ENCODE assay signal across 7 mouse cellular contexts in the genomic region with DNA sequence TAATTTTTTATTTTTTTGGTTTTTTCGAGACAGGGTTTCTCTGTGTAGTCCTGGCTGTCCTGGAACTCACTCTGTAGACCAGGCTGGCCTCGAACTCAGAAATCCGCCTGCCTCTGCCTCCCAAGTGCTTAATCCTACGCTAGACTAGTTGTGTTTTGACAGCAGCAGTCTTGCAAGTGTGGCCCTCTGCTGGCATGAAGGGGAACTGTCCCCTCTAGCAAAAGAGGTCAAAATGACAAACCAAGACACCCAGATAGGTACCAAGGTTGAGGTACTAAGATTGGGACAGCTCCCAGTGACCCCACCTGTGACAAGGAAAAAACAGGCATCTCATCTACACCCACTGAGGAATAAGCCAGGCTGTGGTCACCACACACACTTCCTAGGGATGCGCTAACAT. TPM values are rescaled to one million over a fixed set of nuclear protein-coding genes. Genes with fewer than 3 reads are reported as not detected.
A peak's percentile ranks its signal among the peaks of the same experiment; 100 is the strongest.
DNase-seq lines count a peak whose midpoint lies in the region; ATAC-seq and TF ChIP-seq lines count a peak whose summit lies in the region.
"Not testable (repeated sequence)": the region's sequence is repeated elsewhere in the genome, so short reads cannot be mapped to it uniquely, and the experiment has no call there.

No protein-coding gene starts in this region.

- not testable (repeated sequence) for H3K4me1 ChIP-seq in G1E (ENCODE audit: insufficient read depth, low read depth, low read length); kidney, adult 2 months (ENCODE audit: control insufficient read depth, insufficient read depth, low read length); lung, adult 2 months (ENCODE audit: control insufficient read depth, insufficient read depth, low read length); testis, adult 2 months (ENCODE audit: control insufficient read depth, insufficient read depth, low read length)

- ATAC-seq in G1E (ENCODE audit: extremely low read depth, insufficient number of reproducible peaks, low FRiP score, poor library complexity, severe bottlenecking) = not testable (repeated sequence)
- ATAC-seq in erythroblast, adult 5-6 weeks (replicated peaks; ENCODE audit: low FRiP score, poor library complexity, severe bottlenecking) = peak; percentile 62

- peak; percentile 62; the same call in 1 of the 2 replicates for TF ChIP-seq CTCF in G1E (IDR thresholded peaks at IDR 0.05; ENCODE audit: low read depth, low read length)
- peak; percentile 38; the same call in 1 of the 2 replicates for TF ChIP-seq CTCF in brain, embryonic 14.5 days (IDR thresholded peaks at IDR 0.05; ENCODE audit: borderline replicate concordance, extremely low read depth, insufficient read depth, insufficient read length)
- TF ChIP-seq CTCF in kidney, adult 2 months (conservative IDR thresholded peaks at IDR 0.05; ENCODE audit: insufficient read depth, insufficient read length, low read depth, low read length) = peak; percentile 67
- TF ChIP-seq CTCF in lung, adult 2 months (IDR thresholded peaks at IDR 0.05; ENCODE audit: insufficient read depth, low read length) = peak; percentile 65
- TF ChIP-seq CTCF in testis, adult 2 months (IDR thresholded peaks at IDR 0.05; ENCODE audit: control insufficient read depth, insufficient read depth, insufficient replicate concordance, low read depth, low read length) = peak; percentile 23; the same call in 1 of the 2 replicates

- not testable (repeated sequence) for H3K9me3 ChIP-seq in G1E (replicated peaks)

- not testable (repeated sequence) for H3K36me3 ChIP-seq in G1E (replicated peaks); kidney, adult 2 months (ENCODE audit: control insufficient read depth, insufficient read depth, low read length); testis, adult 2 months (ENCODE audit: control insufficient read depth, insufficient read depth, low read length)

- WGBS in kidney, adult 2 months = 95% methylated on average over 5 of the region's 5 CpGs
- 84% methylated on average over 5 of the region's 5 CpGs for WGBS in lung, adult 2 months

- TF ChIP-seq POLR2A in brain, embryonic 14.5 days (IDR thresholded peaks at IDR 0.05; ENCODE audit: borderline replicate concordance, extremely low read depth, insufficient read depth, insufficient read length, poor library complexity, severe bottlenecking); kidney, adult 2 months (IDR thresholded peaks at IDR 0.05; ENCODE audit: low read depth, low read length); lung, adult 2 months (IDR thresholded peaks at IDR 0.05; ENCODE audit: borderline replicate concordance, extremely low read depth, low read depth, low read length); testis, adult 2 months (IDR thresholded peaks at IDR 0.05; ENCODE audit: control insufficient read depth, low read depth, low read length): not testable (repeated sequence)

- DNase-seq in G1E (ENCODE audit: low spot score) = peak; percentile 34
- not testable (repeated sequence) for DNase-seq in brain, embryonic 14.5 days (ENCODE audit: low read depth)
- peak; percentile 47 for DNase-seq in kidney, adult 2 months
- peak; percentile 41 for DNase-seq in lung, adult 2 months
- peak; percentile 29 to 48 for DNase-seq in natural killer cell, adult 2 months (ENCODE audit: low spot score in 2 of 2)

- H3K4me3 ChIP-seq in G1E (ENCODE audit: low read depth, low read length); kidney, adult 2 months (ENCODE audit: insufficient read depth, low read depth, low read length); lung, adult 2 months (replicated peaks; ENCODE audit: extremely low read depth, low read depth, low read length); testis, adult 2 months (ENCODE audit: control insufficient read depth, low read depth, low read length): not testable (repeated sequence)

- H3K27me3 ChIP-seq in G1E (ENCODE audit: insufficient read depth, low read length) = peaks cover 32% of the 10 kb centered on the region
- not testable (repeated sequence) for H3K27me3 ChIP-seq in kidney, adult 2 months (replicated peaks; ENCODE audit: control insufficient read depth, insufficient read depth, low read length); testis, adult 2 months (ENCODE audit: control insufficient read depth, insufficient read depth, low read length)

- not testable (repeated sequence) for H3K27ac ChIP-seq in kidney, adult 2 months (ENCODE audit: insufficient read depth, low read depth, low read length); testis, adult 2 months (ENCODE audit: control insufficient read depth, insufficient read depth, low read depth, low read length)

RNA-seq across cellular contexts. Expression of a gene that starts 12.2 kb away (rescaled TPM):
- 109 and 115 TPM in 2 replicates for total RNA-seq in G1E (2014; fragmentation: Nextera tagmentation)
- 95.3 and 105 TPM in 2 replicates for total RNA-seq in G1E (2017)
- polyA plus RNA-seq in G1E (2012) = 59.5 and 84.7 TPM in 2 replicates
- 104 and 118 TPM in 2 replicates for polyA plus RNA-seq in brain, embryonic 14.5 days (2012; rRNA removed)
- 44.9 and 51.7 TPM in 2 replicates for total RNA-seq in erythroblast, adult 5-6 weeks (2015; ENCODE audit: low replicate concordance)
- total RNA-seq in erythroblast, adult 5-6 weeks (2017; ENCODE audit: low replicate concordance) = 65.2 and 83.5 TPM in 2 replicates
- polyA plus RNA-seq in kidney, adult 2 months (2012; rRNA removed) = 52.5 and 58.5 TPM in 2 replicates
- 43.5 and 55.6 TPM in 2 replicates for polyA plus RNA-seq in lung, adult 2 months (2012; rRNA removed)
- 28.3 and 28.8 TPM in 2 replicates for polyA plus RNA-seq in testis, adult 2 months (2012; rRNA removed)
